Mouse (Mus musculus) erythroblast, adult 5-6 weeks (primary cell): ENCODE measurements around the gene Hs3st1. TPM values are rescaled to one million over a fixed set of nuclear protein-coding genes. Genes with fewer than 3 reads are reported as not detected.
"Not testable (repeated sequence)": the region's sequence is repeated elsewhere in the genome, so short reads cannot be mapped to it uniquely, and the experiment has no call there.

ENCODE experiments used
- ATAC-seq: replicated peaks from 2 replicates; pipeline ENCODE4 v1.8.0; 2016; ENCODE audit warnings: moderate number of reproducible peaks, mild to moderate bottlenecking, moderate TSS enrichment, inconsistent platforms; ENCODE audit not compliant: poor library complexity, low FRiP score, severe bottlenecking
- total RNA-seq, 2 experiments: library from RNA; stranded (forward) in 1 of 2; stranded (reverse) in 1 of 2; fragments of 150-400 nt in 1 of 2; fragments of 200-764, 138-1000 nt in 1 of 2; gene quantifications; 2 replicates each; pipeline versions ENCODE4 v1.2.3 to v1.2.4; 2015 to 2017; ENCODE audit warnings: low replicate concordance in 2 of 2

The Hs3st1 gene
- total RNA-seq (2015; ENCODE audit: low replicate concordance), result not detected in 2 replicates
- total RNA-seq (2017; ENCODE audit: low replicate concordance), result not detected in 2 replicates

DNA sequence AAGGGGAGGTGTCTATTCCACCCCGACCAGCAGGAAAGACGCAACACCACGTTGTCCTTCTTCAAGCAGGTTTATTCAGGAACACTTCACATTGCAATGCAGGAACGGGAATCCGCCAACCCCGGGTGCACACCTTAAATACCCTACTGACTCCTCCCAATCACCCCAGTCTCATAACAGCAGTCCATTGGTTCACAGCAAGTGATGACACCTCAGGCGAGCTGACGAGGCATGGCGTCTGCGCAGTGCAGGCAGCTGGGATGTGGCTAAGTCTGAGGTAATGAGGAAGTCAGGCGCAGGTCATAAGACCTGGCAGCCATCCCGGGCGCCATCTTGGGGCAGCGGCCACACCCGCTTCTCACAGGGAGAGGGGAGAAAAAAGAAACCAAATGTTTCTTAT is at the start of gene Hs3st1:
Gene Hs3st1, minus strand, starts transcription at position 101 of the 400 bp plus-strand sequence.
- not testable (repeated sequence) for ATAC-seq

DNA sequence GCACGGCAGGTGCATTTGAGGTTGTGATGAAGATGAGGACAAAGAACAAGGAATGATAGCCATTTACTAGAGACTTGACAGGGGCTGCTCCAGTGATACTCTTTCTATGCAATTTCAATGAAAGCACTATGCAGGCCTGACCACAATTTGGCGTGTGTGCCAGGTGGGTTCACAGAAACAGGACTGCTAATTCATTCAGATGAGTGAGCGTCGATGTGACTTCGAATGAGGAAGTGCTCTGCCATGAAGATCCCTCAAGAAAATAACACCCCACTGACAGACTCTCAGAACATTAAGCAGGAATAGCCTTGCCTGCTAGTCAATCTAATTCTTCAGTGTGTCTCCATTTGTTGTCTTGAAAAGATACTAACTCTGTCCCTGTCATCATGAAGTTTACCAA is 49.4 kb upstream of the Hs3st1 start:
- no peak for ATAC-seq

DNA sequence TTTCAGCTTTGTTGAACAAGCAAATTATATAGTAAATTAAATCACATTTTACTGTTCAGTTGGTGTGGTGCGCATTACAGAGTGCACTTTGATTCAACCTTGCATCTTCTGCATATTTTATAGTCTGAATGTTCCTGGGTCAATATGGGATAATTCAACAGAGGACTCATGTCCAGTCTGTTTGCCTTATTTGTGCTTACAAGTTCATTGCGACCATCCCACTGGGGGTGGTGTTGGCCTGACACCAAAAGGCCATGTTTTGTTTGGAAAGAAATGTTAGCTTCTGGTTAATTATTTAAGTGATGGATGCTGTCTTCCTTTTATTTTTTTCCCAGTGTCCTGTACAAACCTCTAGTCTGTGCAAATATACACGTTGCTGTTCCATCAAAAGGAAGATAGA is 48.7 kb upstream of the Hs3st1 start:
- ATAC-seq, result no peak

DNA sequence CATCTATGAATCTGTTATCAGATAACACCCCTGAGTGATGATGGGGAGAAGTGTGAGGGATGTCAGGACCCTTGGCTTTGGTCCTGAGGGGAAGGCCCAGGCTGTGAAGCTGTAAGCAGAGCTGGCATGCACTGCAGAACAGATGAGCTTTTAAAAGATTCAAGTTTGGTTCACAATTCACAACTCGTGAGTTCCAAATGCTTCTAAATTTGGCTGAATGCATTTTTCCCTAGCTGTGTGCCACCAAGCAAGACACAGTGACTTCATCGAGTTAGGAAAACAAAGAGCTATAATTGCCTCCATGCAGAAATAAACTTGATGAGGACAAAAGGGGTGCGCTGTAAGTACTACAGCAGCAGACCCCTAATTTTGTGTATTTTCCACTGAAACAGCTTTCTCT is 48.2 kb upstream of the Hs3st1 start:
- no peak for ATAC-seq

DNA sequence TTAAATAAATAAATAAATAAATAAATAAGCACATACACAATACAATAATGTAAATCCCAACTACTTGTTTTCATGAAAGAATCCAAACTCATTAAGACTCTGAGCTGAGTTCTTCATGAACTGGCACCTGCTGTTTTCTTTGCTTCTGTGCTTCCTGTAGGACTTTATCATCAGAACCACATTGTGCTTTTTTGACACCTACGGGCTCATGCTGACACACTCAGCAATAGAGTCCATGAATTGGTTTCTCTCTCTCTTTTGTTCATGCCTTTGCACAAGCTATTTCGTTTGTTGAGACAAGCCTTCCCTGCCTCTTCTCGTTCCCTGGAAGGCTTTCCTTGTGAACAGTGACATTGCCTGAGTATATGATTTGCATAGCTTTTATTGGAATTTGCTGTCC is 46.8 kb upstream of the Hs3st1 start:
- no peak for ATAC-seq

DNA sequence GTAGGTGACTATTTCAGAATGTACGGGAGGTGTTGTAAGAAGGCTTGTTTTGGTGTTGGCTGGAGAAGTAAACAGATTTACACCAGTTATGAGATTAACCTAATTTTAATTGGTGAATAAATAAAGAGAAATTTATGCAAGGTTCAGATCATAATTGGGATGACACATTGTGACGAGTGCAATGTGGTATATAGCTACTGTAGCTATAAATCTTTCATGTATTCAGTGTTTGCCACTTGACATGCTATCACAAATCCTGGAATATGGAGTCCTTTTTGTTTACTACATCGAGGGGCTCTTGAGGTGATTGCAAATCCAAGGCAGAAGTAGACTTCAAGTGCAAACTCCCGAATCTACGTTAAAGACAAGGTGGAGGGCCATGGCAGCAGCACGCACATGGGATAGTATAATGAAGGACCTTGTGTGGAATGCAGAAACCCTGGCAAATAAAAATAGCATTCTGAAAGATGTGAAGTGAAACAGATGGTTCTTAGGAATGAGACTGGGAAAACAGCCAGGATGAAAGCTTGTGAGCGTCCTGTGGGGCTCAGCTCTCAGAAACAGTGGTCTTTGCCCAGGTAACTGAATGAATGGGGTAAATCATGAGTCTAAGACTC is 21.9 kb upstream of the Hs3st1 start:
- no peak for ATAC-seq

DNA sequence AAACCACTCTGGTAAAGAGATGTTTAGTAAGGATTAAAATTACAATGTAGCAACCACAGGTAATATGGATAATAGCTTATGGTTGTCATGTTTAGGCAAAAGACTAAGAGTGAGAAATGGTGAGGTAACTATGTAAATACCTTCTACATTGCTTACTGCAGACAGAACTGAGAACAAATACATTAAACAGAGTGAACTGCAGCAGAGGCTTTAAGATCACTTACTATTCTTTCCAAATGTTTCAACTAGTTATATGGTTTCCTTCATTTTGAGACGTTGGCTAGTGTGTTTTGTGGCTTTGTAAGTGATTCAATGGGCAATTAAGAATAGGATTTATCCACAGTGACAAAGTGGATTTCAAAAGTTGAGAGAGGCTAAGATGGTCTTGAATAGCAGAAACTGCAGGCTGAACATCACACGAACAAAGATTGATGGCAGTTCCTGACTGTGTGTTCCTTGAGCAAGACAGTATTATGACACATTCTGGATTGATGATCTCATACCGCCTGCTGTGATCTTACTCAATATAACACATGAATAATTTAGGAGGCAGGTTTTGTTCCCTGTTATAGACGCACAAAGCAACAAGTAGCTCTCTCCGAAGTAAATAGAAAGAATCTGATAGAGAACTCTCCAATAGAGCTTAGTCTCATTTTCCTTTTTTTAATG is 16.5 kb upstream of the Hs3st1 start:
- ATAC-seq, result no peak

DNA sequence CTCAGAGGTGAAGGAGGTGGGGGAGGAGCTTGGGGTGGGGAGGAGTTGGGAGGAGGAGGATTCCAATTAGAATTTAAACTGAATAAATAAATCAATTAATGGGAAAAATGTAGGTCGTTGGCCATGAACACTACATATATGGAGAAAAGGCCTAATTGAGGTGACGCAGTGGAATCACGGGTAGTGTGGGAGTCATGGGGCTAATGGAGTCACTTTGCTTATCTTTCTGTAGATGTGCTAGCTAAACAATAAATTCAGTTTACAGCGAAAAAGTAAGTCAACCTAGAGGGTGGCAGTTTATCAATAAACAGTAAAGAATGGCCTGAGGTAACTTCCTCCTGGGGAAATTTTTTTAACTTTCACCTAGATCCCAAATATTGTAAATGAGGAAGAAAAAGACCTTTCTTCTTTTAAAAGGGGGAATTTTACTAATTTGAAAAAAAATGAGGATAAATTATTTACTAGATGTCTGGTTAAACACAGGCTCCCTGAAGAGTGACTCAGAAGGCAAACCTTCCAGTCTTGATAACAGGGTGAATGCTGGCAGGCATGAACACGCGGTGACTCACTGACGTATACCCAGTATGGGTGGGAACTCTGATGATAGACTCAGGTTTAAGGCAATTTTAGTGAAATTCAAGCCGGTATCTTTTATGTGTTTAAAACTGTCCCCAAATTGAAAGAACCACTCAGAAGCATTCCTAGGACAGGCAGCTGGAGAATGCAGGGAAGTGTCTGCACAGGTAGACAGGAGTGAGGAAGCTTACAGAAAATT is 6.6 kb upstream of the Hs3st1 start:
- ATAC-seq, result no peak

DNA sequence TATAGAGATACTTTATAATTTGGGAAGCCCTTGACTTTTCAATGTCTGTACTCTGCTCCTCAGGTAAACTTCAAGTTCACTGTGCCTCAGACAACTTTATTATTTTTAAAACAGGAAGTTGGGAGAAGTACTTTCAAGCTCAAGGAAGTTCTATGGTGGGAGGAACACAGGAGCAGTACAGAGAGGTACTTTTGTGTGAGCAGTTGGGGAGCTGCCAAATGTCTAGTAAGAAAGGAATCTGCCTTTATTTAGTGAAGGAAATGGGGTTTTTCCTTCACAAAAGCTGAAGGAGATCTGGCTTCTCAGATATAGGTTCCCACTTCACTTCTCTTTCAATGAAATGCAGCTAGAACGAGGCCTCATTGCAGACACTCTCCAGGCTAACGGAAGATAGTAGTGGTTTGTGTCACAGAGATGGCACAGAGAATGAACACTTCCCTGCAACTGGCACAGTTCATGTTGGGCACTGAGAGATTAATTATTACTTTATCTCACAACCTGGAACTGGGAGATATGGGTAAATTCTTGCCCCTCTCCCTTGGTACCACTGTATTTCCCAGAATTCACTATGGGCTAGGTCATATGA is 3.7 kb upstream of the Hs3st1 start:
- ATAC-seq, result no peak

DNA sequence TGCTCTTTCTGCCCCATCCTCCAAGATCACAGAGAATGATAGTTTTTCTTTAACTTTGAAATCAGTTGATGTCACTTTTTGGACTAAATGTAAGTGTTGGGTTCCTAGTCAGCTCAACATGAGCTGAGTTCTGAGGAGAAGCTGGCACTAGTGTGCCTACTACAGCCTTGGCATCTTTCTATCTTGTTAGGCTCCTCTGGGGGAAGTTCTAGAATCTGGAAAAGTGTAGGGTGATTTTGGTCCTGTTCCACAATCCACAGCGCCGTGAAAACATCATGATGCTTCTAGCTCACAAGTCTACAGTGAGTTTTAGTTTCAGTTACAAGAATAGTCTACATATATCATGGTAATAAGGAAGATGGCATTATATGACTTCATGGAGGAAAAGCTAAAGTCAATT is 18.4 kb downstream of the Hs3st1 start:
- no peak for ATAC-seq

DNA sequence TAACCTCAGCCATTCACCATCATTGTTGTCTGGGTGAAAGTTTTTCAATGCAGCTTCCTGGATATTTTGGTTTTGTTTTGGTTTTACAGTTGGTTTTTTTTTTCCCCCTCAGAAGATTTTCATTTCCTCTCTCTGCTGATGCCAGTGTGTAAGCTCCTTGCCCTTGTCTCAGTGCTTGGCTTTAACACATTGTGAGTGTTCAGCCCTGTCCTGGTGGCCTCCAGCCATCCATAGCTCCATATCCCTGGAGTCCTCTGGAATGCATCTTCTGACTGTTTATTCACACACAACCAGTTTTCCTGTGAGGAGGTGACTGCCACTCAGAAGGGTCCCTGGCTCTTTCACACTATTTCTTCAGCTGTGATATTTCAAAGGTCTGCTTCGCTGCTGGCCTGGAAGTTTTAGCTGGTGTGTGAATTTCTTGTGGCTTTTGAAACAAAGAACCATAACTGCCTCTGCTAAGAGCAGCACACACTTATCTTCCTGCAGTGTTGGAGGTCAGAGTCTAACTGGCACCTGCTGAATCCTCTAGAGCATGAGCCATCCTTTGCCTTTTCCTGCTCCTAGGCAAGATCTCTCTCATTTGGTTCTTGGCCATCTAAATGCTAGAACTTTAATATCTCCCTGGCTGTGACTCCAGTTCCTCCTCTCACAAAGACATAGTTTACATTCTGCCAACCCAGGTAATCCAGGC is 21.4 kb downstream of the Hs3st1 start:
- ATAC-seq, result no peak

DNA sequence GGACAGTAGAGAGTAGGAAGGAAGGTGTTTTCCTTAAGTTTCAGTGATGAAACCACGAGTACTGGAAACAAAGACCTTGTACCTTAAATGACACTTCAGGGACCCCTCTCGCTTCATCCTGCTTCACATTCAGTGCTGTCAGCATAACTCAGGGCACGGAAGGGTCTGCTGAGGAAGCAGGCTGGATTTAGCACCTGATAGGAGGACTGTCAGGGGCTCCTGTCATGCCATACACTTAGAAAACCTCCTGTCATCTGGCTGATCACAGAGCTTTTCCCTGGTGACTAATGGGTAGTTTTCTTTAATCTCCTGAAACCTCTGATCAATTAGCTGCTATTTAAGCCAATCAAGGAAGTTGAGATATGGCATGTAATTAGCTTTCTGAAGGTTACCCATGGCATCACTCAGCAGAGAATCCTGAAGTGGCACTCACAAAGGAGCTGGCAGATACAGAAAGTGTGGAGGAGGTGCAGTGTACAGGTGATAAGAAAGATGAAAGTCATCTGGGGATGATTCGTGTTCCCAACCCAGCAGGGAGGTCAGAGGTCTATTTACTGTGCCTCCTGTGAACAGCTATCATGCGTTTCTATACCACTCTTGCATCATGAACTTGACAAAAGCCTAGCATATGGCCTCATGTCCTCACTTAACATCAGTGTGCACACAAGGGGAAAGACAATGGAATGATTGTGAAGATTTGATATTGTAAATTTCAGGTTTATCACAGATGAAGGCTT is 22.1 kb downstream of the Hs3st1 start:
- ATAC-seq, result no peak

DNA sequence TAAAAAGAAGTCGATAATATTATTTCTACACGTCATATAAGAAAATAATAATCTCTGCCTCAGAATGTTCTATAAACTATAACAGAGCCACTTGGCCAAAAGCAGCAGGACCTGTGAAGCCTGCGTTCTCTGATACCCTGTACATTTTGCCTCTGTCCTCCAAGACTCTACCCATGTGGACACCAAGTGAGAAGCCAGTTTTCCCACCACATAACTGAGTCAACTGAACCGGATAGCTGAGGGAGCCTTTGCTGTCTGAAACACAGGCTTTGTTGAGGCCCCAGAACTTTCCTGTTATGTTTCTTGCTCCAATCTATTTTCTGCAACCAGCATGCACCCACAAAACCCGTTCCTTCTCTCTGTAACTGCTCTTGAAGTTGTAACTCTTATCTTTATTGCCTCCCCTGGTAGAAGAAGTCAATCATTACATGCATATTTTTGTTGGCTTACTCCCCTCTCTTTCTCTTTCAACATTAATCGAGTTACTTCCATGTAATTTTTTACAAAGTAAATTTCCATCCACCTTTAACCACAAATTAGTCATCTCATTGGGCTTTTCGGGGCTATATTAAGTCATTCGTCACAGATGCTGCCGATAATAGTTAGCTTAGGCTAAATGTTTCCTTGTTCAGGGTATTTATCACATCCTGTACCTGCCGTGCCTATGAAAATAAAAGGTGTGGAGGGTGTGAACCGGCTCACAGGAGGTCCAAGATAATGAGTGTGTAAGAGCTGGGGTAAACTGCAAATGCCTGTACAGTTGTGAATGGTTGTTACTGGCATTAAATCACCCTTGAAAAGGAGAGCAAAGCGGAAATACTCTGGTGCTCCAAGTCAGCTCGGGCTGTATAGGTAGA is 39.4 kb downstream of the Hs3st1 start:
- ATAC-seq, result no peak

DNA sequence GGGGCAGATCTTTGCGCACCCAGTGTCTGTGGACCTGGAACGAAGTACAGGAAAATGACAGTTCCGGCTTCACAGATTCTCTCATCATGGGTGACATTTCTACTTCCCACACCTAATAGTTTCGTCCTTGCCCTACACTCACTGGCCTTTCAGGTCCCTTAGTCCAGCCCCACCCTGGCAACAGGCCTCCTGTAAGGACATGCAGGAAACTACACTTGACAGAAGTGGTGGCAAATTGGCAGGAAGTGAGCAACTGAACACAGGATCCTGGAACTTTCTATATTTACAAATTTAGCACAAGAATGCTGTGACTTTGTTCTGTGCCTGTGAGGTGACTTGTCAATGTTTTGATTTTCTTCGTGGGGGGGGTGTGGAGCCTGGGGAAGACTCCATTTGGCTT is 40.1 kb downstream of the Hs3st1 start:
- no peak for ATAC-seq

DNA sequence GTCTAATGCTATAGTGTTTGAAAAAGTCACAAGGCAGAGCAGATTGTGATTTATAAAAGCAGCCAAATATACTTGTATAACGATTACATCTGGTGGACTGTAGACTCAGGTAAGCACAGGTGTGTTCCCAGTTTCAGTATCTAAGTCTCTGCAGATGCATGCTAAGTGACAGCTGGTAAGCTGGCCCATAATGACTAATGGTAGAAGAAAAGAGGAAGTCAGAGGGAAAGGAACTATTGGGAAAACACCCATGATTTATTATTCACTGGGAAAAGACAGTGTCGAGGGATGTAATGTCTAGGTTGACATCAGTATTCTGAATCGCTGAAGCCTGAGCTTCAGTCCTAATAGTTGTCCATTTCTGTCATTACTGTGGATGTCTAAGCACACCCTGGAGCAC is 49.7 kb downstream of the Hs3st1 start:
- no peak for ATAC-seq

DNA sequence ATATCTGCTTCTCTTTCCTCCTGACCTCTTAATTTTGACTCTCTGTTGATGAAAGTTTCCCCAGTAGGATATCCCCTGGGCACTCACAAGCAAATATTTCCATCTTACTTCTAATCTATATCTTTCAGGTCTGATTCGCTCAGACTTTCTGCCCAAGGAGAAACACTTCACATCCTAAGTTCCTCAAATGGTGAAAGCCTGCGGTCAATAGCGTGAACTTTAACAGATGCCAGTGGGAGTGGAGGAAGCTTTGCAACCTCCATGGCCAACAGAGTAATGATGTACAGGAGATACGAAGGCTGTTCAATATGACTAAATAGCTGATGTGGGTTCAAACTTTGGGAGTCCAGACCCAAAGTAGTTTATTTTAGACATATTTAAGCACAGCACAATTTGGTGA is 94.4 kb downstream of the Hs3st1 start:
- ATAC-seq, result no peak

DNA sequence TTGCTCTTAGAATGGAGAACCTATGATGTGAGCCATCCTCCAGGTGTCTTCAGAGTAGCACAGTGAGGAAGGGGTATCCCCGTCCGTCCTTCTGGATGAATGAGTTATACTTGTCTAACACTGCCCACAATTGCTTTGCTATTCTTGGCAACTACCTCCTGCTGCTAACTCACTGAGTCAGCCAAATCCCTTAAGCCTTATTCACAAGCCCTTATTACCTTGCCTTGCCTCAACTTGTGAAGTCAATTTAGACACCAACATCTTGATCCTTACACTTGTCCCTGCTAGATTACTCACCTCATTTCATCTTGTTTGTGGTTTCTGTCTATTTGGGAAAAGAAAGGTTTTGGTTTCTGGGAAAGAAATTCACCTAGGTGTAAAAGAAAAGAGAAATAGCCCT is 95.9 kb downstream of the Hs3st1 start:
- no peak for ATAC-seq

DNA sequence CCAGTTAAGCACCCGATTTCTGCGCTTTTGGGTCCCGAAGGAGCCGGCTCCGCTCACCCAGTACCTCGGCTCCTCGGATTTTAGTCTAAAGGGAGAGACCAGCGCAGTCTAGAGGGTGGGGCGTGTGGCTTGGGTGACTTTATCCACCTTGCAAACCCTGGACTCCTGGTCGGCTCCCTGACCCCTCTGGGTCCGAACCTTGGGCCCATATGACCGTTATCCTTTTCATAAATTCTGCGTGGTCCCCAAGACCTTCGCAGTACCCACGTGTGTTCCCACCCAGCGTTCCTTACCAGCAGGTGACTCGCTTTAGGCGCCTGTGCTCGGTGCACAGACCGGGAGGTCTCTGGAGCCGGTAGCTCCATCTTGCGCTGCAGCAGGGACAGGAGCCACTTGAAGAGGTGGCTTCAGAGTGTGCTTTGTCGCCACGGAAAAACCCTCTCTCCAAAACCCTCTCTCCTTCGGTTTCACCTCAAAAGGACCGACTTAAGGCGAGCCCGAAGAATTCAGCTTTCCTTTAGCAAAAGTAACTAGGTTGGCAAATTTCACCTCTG is 110.4 kb downstream of the Hs3st1 start:
- no peak for ATAC-seq
